Mouse (Mus musculus) kidney, embryonic 16.5 days (tissue): ENCODE measurements around the gene Med18. TPM values are rescaled to one million over a fixed set of nuclear protein-coding genes. Genes with fewer than 3 reads are reported as not detected.

Source experiments
- ATAC-seq: fragments of 200-750 bp; cut with Nextera tagmentation; 2 replicates; pipeline ENCODE4 v1.8.0; 2017; ENCODE audit warnings: moderate TSS enrichment; ENCODE audit not compliant: low FRiP score, low TSS enrichment
- H3K27ac ChIP-seq: fragments of 300-500 bp; sonication (generic); 2 replicates; pipeline ENCODE4 v1.5.1; 2014; ENCODE audit warnings: low read length
- H3K27me3 ChIP-seq: fragments of 300-500 bp; sonication (generic); 2 replicates; pipeline ENCODE4 v1.6.1; 2014; ENCODE audit warnings: low read length, control low read depth, mixed read lengths; ENCODE audit not compliant: insufficient read depth
- H3K36me3 ChIP-seq: fragments of 300-500 bp; sonication (generic); 2 replicates; pipeline ENCODE4 v1.6.1; 2014; ENCODE audit warnings: low read length, control low read depth, mixed read lengths; ENCODE audit not compliant: insufficient read depth
- H3K4me1 ChIP-seq: fragments of 300-500 bp; sonication (generic); 2 replicates; pipeline ENCODE4 v1.6.1; 2014; ENCODE audit warnings: low read length, control low read depth, mixed read lengths; ENCODE audit not compliant: insufficient read depth
- H3K4me2 ChIP-seq: fragments of 300-500 bp; sonication (generic); replicated peaks from 2 replicates; pipeline ENCODE4 v1.6.1; 2014; ENCODE audit warnings: low read depth, low read length
- H3K4me3 ChIP-seq: fragments of 300-500 bp; sonication (generic); 2 replicates; pipeline ENCODE4 v1.5.1; 2014; ENCODE audit warnings: mild to moderate bottlenecking, low read length
- H3K9ac ChIP-seq: fragments of 300-500 bp; sonication (generic); replicated peaks from 2 replicates; pipeline ENCODE4 v1.6.1; 2014; ENCODE audit warnings: low read length
- H3K9me3 ChIP-seq: fragments of 300-500 bp; sonication (generic); 2 replicates; pipeline ENCODE4 v1.6.1; 2016; ENCODE audit warnings: low read length, control low read depth
- WGBS: fragments of 180-500 bp; shearing (Covaris S2); extraction: QIAGEN DNeasy Blood & Tissue Kit; methylation state at CpG from one replicate; pipeline ENCODE4 v1.1.7; 2014; 5-methylcytosine and 5-hydroxymethylcytosine counted together
- polyA plus RNA-seq: library from polyadenylated mRNA; unstranded; fragments of >200 nt; fragmentation: Nextera tagmentation; extraction: Ambion mirVana; gene quantifications from 2 replicates; pipeline ENCODE4 v1.2.1, GENCODE M21; 2015

Gene Med18
- polyA plus RNA-seq, 1 experiment from 2014 or later = 21.0 TPM

GRCm38 (mm10) chr4:132411322-132412094 is 52.2 kb downstream of the Med18 start:
- Histone ChIP-seq H3K36me3 (peaks cover 6% of the 10 kb centered on the region), H3K27me3 (no peaks in the 10 kb centered on the region), H3K9ac (no peak overlapping the region), H3K4me1 (peaks cover 6% of the 10 kb centered on the region; the same call in 1 of the 2 replicates), H3K4me2 (no peak overlapping the region), H3K4me3 (no peak overlapping the region), H3K27ac (peak overlapping the region; percentile 30; the same call in 1 of the 2 replicates), H3K9me3 (no peaks in the 10 kb centered on the region)
- WGBS = 58% methylated on average over 8 of the region's 8 CpGs
- peak; percentile 32; the same call in 1 of the 2 replicates for ATAC-seq

DNA sequence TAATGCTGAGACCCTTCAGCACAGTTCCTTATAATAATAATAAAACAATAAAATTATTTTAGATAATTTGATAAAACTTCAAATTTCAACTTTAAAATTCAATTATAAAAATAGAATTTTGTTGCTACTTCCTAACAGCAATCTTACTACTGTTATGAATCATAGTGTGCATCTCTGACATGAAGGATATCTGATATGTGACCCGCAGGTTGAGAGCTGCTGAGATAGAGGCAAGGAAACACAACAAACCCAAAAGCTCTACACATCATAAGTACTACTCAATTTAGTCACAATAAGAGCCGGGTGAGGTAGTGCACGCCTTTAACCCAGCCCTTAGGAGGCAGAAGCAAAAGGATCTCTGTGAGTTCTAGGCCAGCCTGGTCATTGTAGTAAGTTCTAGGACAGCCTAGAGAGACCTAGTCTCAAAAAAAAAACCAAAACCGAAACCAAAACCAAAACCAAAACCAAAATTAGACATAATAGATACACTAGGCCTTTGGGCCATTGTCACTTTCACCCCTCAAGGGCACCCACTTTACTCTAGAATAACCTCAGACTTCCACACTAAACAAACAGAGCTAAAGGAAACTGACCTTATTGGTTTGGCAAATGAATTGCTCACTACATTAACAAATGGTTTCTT is 54.0 kb downstream of the Med18 start:
- H3K27me3 ChIP-seq = no peaks in the 10 kb centered on the region
- no peak overlapping the region for H3K27ac ChIP-seq
- no peaks in the 10 kb centered on the region for H3K9me3 ChIP-seq
- H3K4me2 ChIP-seq = no peak overlapping the region
- no peak for ATAC-seq
- H3K9ac ChIP-seq = no peak overlapping the region
- H3K4me1 ChIP-seq = peaks cover 3% of the 10 kb centered on the region; the same call in 1 of the 2 replicates
- WGBS = 79% methylated on average over 4 of the region's 4 CpGs
- H3K36me3 ChIP-seq = peaks cover 6% of the 10 kb centered on the region
- no peak overlapping the region for H3K4me3 ChIP-seq

Other genes with a start within 250 kb of the Med18 start
- 39.3 and 45.1 TPM in 2 replicates for gene Gmeb1, start 202.3 kb downstream of the Med18 start, polyA plus RNA-seq
- 42.9 and 45.7 TPM in 2 replicates for gene Taf12, start 189.5 kb downstream of the Med18 start, polyA plus RNA-seq
- 3.9 and 4.1 TPM in 2 replicates for gene Rab42, start 160.5 kb downstream of the Med18 start, polyA plus RNA-seq
- 75.8 and 77.0 TPM in 2 replicates for gene Trnau1ap, start 134.4 kb downstream of the Med18 start, polyA plus RNA-seq
- gene Rcc1, start 110.3 kb downstream of the Med18 start, polyA plus RNA-seq = 89.6 and 92.7 TPM in 2 replicates
- gene Phactr4, start 41.4 kb downstream of the Med18 start, polyA plus RNA-seq = 23.7 and 32.8 TPM in 2 replicates
- gene Sesn2, start 46.6 kb upstream of the Med18 start, polyA plus RNA-seq = 20.4 and 21.2 TPM in 2 replicates
- 1,057 and 1,144 TPM in 2 replicates for gene Atpif1, start 69.7 kb upstream of the Med18 start, polyA plus RNA-seq
- gene Dnajc8, start 71.6 kb upstream of the Med18 start, polyA plus RNA-seq = 159 and 164 TPM in 2 replicates
- gene Ptafr, start 100.1 kb upstream of the Med18 start, polyA plus RNA-seq = 0.29 and 0.54 TPM in 2 replicates
- 29.2 and 31.6 TPM in 2 replicates for gene Eya3, start 175.1 kb upstream of the Med18 start, polyA plus RNA-seq